Mouse (Mus musculus): ENCODE results near the gene Padi1.

- TF ChIP-seq CTCF (conservative IDR thresholded peaks at IDR 0.05; ENCODE audit: low read length) (no peak), POU5F1 (IDR thresholded peaks at IDR 0.05; ENCODE audit: borderline replicate concordance, low read length) (no peak), NANOG (IDR thresholded peaks at IDR 0.05; ENCODE audit: borderline replicate concordance, low read length) (no peak)
Observed at GRCm38 (mm10) chr4:140801364-140801763, 44.2 kb downstream of the Padi1 start.
